Mouse (Mus musculus) T-cell, adult 2 months (primary cell): Measurements from ENCODE around the gene Fuca1.
A peak's percentile ranks its signal among the peaks of the same experiment; 100 is the strongest.

Source experiments
- DNase-seq: peaks from one replicate; pipeline ENCODE4 v3.0.0; 2022; ENCODE audit warnings: low spot score

Gene Fuca1

DNA sequence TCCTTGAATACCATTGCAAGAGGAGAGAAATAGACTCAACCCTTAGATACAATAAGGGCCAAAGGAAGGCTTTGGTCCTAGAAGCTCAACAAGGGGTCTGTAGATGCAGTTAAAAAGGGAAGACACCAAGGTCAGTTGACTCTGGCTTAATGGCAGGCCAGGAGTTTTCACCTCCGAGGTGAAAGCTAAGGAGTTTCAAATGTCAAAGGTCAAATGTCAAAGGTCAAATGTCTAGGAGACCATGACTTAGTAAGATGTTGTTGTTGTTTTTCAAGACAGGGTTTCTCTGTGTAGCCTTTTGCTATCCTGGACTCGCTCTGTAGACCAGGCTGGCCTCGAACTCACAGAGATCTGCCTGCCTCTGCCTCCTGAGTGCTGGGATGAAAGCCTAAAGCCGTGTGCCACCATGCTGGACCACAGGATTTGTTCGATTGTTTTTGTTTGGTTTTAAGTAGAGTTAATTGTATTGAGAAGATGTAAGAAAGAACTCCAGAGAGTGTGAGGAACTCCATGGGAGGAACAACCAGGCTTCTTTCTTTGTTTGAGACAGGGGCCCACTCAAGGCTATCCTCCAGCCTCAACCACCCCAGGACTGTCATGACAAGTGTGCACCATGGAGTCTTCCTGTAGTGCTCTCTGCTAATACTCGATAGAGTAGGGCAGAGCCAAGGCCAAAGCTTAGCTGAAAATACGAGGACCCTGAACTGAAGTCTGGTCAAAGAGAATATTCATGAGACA lies 31.2 kb upstream of the Fuca1 start:
- DNase-seq = no peak

DNA sequence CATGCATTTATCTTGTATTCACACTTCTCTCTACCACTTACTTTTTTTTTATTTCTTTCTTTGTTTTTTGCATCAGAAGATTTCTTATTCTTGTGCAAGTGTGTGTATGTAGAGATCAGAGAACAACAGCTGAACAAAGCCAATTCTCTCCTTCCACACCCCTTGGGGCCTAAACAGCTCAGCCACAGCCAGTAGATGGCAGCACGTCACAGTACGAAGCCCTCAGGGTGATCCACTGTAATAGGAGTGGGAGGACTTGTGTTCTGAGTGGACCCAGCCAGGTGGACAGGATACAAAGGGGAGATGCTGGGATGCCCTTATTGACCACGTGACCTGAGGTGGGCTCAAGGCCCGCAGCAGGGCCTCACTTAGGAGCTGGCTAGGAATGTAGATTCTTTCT lies 30.7 kb upstream of the Fuca1 start:
- peak; percentile 83 for DNase-seq

DNA sequence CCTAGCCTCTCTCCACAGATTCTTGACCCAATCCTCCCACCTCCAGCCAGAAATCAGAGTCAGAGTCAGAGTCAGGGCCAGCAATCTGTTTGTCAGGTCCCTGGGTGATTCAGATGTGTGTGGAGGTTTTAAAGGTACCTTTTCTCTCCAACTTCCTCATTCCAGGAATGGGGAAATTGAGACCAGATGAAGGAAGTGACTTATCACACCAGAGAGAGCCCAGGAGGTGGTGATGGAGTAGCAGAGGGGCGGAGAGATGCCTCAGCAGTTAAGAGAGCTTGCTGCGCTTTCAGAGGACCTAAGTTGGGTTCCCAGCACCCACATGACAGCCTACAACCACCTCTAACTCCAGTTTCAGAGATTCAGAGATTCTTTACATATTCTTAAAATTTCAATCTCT lies 29.0 kb upstream of the Fuca1 start:
- no peak for DNase-seq

DNA sequence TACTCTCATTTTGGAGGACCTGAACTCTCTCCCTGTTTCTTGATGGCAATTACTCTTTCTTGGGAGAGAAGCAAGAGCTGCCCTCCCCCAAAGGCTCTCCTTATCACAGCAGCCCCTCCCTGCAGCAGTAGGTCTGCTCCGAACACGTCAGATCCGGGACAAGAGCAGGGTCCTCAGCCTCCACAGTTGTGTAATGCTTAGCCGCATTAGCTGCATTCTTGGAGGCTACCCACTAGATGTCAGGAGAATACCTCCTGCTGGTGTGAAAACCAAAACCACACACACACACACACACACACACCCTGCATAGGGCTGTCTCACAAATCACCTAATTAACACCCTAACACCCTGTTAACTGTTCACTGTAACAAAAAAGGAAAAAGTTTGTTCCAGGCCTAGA lies 27.7 kb upstream of the Fuca1 start:
- no peak for DNase-seq

DNA sequence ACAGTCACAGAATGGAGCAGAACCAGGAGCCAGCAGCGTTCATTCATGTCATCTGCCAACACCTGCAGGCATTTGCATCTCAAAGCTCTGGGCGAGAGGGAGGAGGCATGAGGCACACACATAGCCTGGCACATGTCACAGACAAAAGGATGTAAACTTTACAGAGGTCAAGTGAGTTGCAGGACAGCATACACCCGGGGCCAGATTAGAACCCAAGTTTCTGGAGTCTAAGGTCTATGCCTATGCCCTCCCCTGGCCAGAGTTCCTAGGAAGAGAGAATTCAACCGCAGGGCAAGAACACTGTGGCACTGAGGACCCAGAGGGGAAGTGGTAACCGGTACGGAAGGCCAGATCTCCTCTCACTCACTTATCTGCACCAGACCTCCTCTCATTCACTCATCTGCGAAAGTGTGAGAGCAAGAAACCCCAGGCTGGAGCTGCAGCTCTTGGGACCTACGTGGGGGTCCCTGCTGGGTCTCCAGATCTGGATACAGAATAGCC lies 25.4 kb upstream of the Fuca1 start, which contains the start of gene Cnr2:
Gene Cnr2 (plus strand): TSS at position 324 of the 501 bp plus-strand sequence.
- DNase-seq = peak; percentile 51

DNA sequence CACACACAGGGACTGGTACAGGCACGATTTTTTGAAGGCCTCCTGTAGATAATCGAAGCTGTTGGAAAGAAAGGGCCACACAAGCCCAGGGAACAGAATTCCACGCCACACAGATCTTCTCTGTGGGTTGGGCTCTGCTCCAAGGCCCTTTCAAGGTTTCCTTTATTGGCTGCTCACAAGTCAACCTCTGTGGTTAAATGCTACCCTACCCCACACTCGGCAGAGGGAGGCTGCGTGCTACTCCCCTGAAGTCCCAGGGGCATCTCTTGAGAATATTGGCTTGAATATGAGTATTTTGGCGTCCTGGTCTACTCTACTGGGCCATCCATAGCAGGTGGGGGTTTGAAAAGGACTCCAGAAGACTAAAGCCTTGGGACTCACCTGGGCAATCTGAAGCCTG lies 24.4 kb upstream of the Fuca1 start:
- peak; percentile 36 for DNase-seq

DNA sequence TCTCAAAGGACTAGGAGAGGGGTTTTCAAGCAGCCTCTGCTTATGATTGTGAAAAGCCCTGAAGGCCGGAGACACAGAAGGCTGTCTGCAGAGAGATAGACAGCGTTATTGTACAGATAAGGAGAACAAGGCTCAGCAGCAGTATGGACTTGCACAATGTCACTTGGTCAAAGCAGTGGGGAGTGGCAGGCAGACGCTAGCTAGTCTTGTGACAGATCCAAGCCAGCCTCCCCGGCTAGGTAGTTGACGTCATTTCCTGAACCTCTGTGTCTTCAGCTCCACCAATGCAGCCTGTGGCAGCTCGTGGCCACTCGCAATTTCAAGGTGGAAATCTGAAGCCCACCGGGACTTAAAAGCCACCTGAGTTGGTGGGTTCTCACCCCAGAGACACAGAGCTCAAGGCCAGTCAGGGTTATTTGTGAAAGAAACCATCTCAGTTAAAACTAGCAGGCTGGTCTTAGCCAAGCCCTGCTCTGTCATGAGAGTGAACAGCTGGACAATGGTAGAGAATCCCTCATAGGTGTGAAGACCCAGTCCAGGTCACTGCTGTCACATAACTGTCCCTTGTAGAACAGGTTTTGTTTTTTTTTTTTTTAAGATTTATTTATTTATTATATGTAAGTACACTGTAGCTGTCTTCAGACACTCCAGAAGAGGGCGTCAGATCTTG lies 22.0 kb upstream of the Fuca1 start:
- peak; percentile 87 for DNase-seq

DNA sequence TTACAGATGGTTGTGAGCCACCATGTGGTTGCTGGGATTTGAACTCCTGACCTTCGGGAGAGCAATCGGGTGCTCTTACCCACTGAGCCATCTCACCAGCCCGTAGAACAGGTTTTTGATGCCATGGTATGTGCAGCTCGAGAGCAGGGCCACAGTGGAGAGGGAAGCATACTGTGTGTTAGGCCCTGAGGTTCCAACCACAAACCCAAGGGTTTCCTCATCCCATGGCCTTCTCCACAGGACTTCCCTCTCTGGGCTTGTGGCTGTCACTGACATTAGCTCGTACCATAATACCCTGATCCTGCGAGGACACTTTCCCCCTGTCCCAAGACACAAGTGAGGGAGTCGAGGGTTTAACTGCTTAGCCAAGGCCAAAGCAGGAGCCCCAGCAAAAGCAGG lies 21.5 kb upstream of the Fuca1 start:
- DNase-seq = no peak

DNA sequence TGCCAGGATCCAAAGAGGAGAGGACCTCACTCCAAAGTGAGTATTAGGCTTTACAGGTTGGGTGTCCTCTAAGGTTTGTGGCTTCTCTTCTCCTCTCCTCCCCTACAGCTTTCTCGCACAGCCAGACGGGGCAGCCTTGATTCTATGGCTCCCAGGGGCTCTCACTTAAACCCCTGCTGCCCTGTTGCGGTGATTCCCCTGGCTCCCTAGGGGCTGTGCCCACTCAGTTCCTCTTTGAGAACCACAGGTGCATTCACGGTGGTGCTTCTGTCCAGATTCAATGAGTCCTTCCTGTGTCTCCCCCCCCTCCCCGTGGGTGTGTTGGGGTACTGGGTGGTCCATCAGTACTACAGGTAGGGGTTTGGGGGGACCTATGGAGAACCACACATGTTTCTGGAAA lies 20.5 kb upstream of the Fuca1 start:
- DNase-seq = no peak

DNA sequence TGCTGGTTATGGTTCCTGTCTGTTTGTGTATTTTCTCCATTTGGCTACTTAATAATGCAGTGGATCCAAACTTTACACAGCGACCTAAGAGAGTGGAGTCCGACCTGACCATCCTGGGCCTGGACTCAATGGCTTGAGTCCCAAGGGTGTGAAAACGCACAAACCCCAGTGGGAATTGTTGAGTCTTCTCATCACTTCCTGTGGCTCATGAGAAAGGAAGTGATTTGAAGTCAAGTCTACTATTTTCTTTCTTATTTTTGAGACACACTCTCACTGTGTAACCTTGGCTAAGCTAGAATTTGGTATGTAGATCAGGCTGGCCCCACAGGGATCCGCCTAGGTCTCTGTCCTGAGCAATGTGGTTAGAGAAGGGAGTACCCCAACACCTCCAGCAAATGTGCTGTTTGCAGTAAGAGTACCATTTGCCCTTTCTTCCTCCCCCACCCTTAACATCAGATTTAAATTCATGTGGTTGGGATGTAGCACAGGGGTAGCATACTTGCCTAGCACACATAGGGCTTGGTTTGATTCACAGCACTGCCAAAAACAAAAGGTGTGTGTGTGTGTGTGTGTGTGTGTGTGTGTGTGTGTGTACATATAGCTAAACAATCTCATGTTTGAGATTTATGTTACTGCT lies 17.8 kb upstream of the Fuca1 start:
- no peak for DNase-seq

DNA sequence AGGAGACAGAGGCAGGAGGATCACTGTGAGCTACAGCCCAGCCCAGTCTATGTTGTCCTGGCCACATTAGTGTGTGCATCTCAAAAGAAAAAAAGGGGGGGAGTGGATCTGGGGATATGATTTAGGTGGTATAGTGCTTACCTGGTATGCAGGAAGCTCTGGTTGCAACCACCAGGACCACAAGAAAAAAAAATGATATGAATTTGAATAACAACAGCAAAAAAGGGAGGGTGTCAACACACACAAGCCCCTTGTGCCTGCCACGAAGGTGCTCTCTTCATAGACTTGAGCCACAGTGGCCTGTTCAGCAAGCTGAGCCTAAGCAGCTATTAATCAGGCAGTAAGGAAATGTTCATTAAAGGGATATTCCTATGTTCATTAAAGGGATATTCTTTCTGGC lies 15.7 kb upstream of the Fuca1 start:
- DNase-seq = peak; percentile 71

DNA sequence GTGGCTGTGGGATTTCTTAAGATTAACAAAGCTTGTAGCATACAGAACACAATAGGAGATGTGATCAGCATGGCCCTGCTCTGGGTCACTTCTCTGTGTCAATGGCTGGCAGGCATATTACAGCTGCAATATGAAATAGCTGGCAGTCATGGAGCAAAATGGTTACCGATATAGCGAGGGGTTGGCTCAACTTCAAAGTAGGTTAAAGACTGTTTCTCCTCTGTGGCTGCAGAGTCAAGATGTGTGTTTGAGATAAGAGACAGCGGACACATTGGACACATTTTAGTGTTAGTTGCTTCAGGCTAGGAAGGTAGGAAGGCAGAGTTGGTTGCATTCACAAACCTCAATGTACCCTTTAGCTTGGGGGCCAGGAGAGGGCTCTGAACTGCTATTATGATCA lies 13.9 kb upstream of the Fuca1 start:
- DNase-seq = peak; percentile 21

DNA sequence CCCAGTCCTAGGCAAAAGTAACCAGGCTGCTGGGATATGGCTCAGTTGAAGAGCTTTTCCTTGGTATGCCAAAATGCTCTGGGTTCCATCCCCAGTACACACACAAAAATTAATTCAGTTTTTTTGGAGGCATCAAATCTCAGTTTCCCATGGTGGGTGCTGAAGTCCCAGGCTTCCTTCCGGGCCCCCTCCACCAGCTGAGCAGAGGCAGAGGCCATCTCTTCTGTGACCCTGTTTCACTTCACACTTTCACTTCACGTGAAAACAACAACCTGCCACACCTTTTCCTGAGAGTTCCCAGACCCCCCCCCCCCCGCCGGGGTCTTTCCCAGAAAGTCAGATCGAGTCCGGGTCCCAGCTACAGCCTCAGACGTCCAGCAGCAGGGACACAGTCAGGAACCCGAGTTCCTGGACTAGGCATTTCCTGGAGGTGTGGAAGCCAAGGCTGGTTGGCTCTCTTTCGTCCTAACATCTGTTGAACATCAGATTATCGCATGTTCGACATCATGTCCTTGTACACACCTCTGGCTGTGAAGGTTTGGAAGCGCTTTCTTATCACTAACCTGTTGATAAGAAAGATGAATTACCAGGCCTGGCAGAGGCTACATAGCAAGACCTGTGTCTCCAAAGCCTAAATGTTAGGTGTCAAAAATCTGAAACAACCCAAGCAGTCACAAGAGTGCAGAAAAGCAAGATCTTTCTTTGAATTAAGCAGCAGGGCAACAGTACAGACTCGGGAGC lies 11.0 kb upstream of the Fuca1 start:
- DNase-seq = no peak

DNA sequence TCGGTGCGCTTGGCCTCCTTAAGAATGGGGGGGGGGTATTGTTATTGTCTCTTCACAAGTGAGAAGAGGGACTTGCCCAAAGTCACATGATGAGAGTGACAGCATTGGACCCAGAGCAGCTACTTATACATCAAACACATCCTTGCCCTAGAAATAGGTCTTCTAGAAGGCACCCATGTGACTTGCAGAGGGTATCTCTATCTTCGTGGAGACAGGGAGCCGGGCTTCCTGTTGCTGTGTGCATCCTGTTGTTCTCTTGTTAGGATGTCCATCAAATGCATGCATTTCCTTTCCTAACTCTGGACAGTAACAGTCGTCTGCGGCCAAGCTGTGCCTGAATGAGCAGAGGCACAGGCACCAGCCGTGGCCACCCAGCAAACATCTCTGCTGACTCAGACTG lies 9.0 kb upstream of the Fuca1 start:
- DNase-seq = peak; percentile 74

DNA sequence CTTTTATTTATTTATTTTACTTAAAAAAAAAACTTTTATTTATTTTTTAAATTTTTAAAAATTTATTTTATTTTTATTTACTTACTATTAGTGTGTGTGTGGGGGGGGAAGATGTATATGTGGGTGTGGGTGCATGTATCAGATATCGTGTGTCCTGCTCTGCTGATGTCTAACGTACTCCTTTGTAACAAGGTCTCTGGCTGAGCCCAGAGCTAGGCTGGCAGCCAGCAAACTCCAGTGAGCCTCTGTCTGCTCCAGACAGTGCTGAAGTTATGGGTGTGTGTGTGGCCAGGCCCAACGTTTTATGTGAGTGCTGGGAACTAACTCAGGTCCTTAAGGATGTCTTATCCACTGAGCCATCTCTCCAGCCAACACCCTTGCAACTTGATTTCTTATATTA lies 8.4 kb upstream of the Fuca1 start:
- no peak for DNase-seq

DNA sequence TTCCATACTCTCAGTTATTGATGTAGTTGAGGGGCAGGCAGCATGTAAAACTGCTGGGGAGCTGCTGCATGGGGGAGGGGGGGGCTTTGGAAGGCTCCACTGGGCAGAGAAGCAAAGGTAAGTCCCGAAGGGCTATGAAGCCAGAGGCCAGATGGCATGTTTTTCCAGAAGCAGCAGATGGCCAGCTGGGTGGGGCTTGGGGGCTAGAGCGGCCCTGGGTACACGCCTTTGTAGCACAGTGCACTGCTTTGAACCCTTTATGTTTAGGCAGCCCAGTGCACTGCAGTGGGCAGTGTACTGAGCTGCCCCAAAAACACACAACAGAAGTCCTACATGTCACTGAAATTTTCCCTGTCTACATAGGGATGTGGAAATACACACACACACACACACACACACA lies 7.7 kb upstream of the Fuca1 start:
- DNase-seq = no peak

DNA sequence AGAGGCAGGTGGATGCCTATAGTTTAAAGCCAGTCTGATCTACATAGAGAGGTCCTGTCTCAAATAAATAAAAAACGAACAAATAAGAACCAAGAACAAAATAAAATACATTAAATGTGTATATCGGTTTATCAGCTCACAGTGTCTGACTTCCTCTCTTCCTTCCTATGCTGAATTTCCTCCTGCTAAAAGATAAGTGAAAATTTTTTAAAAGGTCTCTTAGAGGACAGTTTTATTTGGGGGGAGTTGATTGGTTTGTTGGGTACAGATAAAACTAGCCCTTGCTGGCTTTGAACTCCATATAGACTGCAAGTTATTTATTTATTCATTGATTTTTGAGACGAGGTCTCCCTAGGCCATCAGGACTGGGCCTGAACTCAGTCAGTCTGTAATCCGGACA lies 7.1 kb upstream of the Fuca1 start:
- DNase-seq = no peak

DNA sequence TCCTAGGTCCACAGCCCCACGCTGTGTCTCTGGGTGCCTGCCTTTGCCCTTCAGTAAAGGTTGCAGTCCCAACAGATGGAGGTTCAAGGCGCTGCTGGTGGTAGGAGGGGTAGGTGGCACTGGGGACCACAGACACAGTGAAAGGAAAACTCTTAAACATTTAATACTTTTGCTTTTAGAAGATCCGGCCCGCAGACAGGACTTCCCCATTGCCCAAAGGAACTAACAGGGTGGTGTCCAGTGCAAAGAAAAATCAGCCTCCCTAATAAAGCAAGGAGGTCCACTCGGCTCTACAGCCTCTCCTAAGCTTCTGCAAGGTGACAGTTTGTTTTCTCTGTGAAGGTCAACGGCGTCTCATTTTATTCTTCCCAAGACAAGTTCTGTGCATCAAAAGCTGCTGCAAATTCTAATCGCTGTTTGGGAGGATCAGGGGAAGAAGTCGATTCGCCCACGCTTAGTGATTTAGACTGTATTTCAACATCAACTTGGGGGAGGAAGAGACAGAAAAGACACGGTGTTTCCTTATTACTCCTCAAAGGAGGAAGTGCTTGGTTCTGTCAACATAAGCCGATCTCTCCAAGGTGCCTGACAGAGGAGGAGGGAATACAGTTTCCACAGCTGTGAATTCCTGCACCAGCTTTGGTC lies 1.8 kb upstream of the Fuca1 start:
- no peak for DNase-seq

DNA sequence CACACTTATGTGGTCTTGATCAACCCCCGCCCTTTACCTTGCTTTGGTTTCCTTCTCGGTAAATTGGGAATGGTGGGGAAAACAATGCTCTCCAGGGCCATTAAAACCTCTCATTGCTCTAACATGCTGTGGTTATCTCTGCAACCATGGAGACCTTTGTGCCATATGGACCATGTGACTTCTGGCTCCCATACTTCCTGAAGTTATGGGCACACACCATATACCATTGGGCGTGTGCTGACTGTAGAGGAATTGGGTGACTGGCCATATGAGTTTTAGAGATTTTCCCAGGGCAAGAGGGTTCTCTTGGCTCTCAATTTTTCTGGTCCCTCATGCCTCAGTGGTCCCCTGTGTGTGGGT lies 1.3 kb upstream of the Fuca1 start:
- no peak for DNase-seq

DNA sequence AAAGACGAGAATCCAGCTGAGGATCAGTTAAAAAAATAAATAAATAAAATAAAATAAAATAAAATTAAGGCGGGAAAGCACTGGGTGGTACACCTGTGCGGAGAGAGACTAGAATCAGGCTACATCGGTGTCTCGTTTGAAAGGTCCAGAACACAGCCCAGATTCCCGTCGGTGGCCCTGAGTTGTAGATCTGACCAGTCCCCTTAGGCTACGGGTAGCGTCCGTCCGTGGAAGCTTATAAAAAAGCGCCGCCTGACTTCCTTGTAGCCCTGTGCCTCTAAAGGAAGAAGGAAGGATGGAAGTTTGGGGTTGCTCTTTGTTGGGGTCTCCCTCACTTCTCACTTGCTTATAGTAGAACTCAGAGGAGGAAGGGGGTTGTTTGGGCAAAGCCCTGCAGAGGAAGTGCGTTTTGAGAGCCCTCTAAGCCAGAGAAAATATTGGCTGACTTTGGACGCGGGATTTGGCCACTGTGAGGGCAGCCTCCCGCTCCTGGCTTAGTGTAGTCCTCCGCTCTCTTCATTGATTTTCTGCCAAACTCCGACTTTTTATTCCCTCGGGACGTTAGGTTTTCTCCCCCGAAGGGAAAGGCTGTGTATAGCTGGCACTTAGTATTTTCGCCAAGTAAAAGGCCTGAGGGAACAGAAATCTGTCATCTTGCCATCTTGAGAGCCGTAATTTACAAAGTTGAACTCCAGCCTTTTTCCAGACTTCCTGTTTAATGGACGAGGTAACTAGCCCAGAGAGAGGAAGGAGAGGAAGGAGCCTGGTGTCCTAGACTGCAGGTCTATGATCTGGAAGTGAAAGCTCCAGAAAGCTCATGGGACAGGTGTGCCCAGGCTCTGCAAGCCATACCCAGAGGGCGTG lies 954 bp downstream of the Fuca1 start:
- DNase-seq = no peak

DNA sequence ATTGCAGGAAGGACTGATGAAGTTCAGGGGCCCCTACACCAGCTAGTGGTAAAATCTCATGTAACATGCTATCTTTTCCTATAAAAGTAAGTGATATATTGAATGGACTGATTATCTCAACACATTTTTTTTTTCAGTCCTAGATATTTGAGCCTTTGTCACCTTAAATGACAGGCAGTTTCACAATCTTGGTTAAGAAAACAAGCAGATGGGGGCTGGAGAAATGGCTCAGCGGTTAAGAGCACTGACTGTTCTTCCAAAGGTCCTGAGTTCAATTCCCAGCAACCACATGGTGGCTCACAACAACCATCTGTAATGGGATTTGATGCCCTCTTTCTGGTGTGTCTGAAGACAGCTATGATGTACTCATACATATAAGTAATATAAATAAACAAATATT lies 1.7 kb downstream of the Fuca1 start:
- no peak for DNase-seq
